Mouse (Mus musculus): ENCODE data around the gene Ppp3ca. TPM values are rescaled to one million over a fixed set of nuclear protein-coding genes. Genes with fewer than 3 reads are reported as not detected.

The Ppp3ca gene
- polyA plus RNA-seq, 1 experiment: 23.0 TPM

GRCm38 (mm10) chr3:136822431-136822830, 152.5 kb downstream of the Ppp3ca start:
- 82% methylated on average over 2 of the region's 2 CpGs for WGBS
- Histone ChIP-seq H3K4me1 (ENCODE audit: control insufficient read depth, insufficient read depth, insufficient read length) (no peaks in the 10 kb centered on the region), H3K4me3 (ENCODE audit: extremely low read depth, insufficient read depth, insufficient read length) (no peak overlapping the region), H3K27me3 (ENCODE audit: control insufficient read depth, insufficient read depth, low read length) (no peaks in the 10 kb centered on the region), H3K27ac (ENCODE audit: insufficient read depth, low read length) (no peak overlapping the region), H3K36me3 (ENCODE audit: control insufficient read depth, insufficient read depth, low read length) (0 out of 2 replicates have a peak, but pooled peaks cover 1% of the 10 kb centered on the region)
- no peak for TF ChIP-seq POLR2A (IDR thresholded peaks at IDR 0.05; ENCODE audit: low read depth, low read length)
- no peak for TF ChIP-seq CTCF (IDR thresholded peaks at IDR 0.05; ENCODE audit: extremely low read depth, insufficient read depth, insufficient read length, insufficient replicate concordance)
- no peak for DNase-seq (ENCODE audit: low read depth in 1 of 2, low spot score in 2 of 2)

- Histone ChIP-seq H3K4me1 (ENCODE audit: control insufficient read depth, insufficient read depth, insufficient read length) (no peaks in the 10 kb centered on the region), H3K27me3 (ENCODE audit: control insufficient read depth, insufficient read depth, low read length) (no peaks in the 10 kb centered on the region), H3K27ac (ENCODE audit: insufficient read depth, low read length) (no peak overlapping the region), H3K4me3 (ENCODE audit: extremely low read depth, insufficient read depth, insufficient read length) (no peak overlapping the region), H3K36me3 (ENCODE audit: control insufficient read depth, insufficient read depth, low read length) (0 out of 2 replicates have a peak, but pooled peaks cover 1% of the 10 kb centered on the region)
- WGBS: 78% methylated on average over 2 of the region's 2 CpGs
- no peak for DNase-seq (ENCODE audit: low read depth in 1 of 2, low spot score in 2 of 2)
- no peak for TF ChIP-seq POLR2A (IDR thresholded peaks at IDR 0.05; ENCODE audit: low read depth, low read length)
- no peak for TF ChIP-seq CTCF (IDR thresholded peaks at IDR 0.05; ENCODE audit: extremely low read depth, insufficient read depth, insufficient read length, insufficient replicate concordance)
Observed at GRCm38 (mm10) chr3:136828451-136828850, 158.5 kb downstream of the Ppp3ca start.

GRCm38 (mm10) chr3:136829109-136829508, 159.2 kb downstream of the Ppp3ca start:
- Histone ChIP-seq H3K27ac (ENCODE audit: insufficient read depth, low read length) (no peak overlapping the region), H3K27me3 (ENCODE audit: control insufficient read depth, insufficient read depth, low read length) (no peaks in the 10 kb centered on the region), H3K4me1 (ENCODE audit: control insufficient read depth, insufficient read depth, insufficient read length) (peaks cover 3% of the 10 kb centered on the region; the same call in 1 of the 2 replicates), H3K4me3 (ENCODE audit: extremely low read depth, insufficient read depth, insufficient read length) (no peak overlapping the region), H3K36me3 (ENCODE audit: control insufficient read depth, insufficient read depth, low read length) (0 out of 2 replicates have a peak, but pooled peaks cover 1% of the 10 kb centered on the region)
- 98% methylated on average over 5 of the region's 5 CpGs for WGBS
- no peak for DNase-seq (ENCODE audit: low read depth in 1 of 2, low spot score in 2 of 2)
- TF ChIP-seq POLR2A (IDR thresholded peaks at IDR 0.05; ENCODE audit: low read depth, low read length) (no peak), CTCF (IDR thresholded peaks at IDR 0.05; ENCODE audit: extremely low read depth, insufficient read depth, insufficient read length, insufficient replicate concordance) (no peak)

- 91% methylated on average over 12 of the region's 12 CpGs for WGBS
- Histone ChIP-seq H3K27ac (ENCODE audit: insufficient read depth, low read length) (no peak overlapping the region), H3K4me1 (ENCODE audit: control insufficient read depth, insufficient read depth, insufficient read length) (peaks cover 3% of the 10 kb centered on the region; the same call in 1 of the 2 replicates), H3K36me3 (ENCODE audit: control insufficient read depth, insufficient read depth, low read length) (0 out of 2 replicates have a peak, but pooled peaks cover 1% of the 10 kb centered on the region), H3K27me3 (ENCODE audit: control insufficient read depth, insufficient read depth, low read length) (no peaks in the 10 kb centered on the region), H3K4me3 (ENCODE audit: extremely low read depth, insufficient read depth, insufficient read length) (no peak overlapping the region)
- TF ChIP-seq POLR2A (IDR thresholded peaks at IDR 0.05; ENCODE audit: low read depth, low read length) (no peak), CTCF (IDR thresholded peaks at IDR 0.05; ENCODE audit: extremely low read depth, insufficient read depth, insufficient read length, insufficient replicate concordance) (no peak)
- DNase-seq (ENCODE audit: low read depth in 1 of 2, low spot score in 2 of 2): no peak
Observed at GRCm38 (mm10) chr3:136830687-136831220, 160.8 kb downstream of the Ppp3ca start.

- H3K4me3 ChIP-seq (ENCODE audit: extremely low read depth, insufficient read depth, insufficient read length): no peak overlapping the region
- 91% methylated on average over 11 of the region's 11 CpGs for WGBS
Observed at GRCm38 (mm10) chr3:136833003-136833745, 163.2 kb downstream of the Ppp3ca start.

GRCm38 (mm10) chr3:136833893-136834292, 164.0 kb downstream of the Ppp3ca start:
- Histone ChIP-seq H3K36me3 (ENCODE audit: control insufficient read depth, insufficient read depth, low read length) (no peaks in the 10 kb centered on the region), H3K4me3 (ENCODE audit: extremely low read depth, insufficient read depth, insufficient read length) (no peak overlapping the region), H3K27ac (ENCODE audit: insufficient read depth, low read length) (no peak overlapping the region), H3K4me1 (ENCODE audit: control insufficient read depth, insufficient read depth, insufficient read length) (peaks cover 3% of the 10 kb centered on the region; the same call in 1 of the 2 replicates), H3K27me3 (ENCODE audit: control insufficient read depth, insufficient read depth, low read length) (no peaks in the 10 kb centered on the region)
- WGBS: 65% methylated on average over 5 of the region's 5 CpGs
- DNase-seq (ENCODE audit: low read depth in 1 of 2, low spot score in 2 of 2): no peak
- TF ChIP-seq POLR2A (IDR thresholded peaks at IDR 0.05; ENCODE audit: low read depth, low read length): no peak

More at GRCm38 (mm10) chr3:136833003-136833745, 163.2 kb downstream of the Ppp3ca start:
- Histone ChIP-seq H3K27me3 (ENCODE audit: control insufficient read depth, insufficient read depth, low read length) (no peaks in the 10 kb centered on the region), H3K4me1 (ENCODE audit: control insufficient read depth, insufficient read depth, insufficient read length) (peaks cover 3% of the 10 kb centered on the region; the same call in 1 of the 2 replicates), H3K36me3 (ENCODE audit: control insufficient read depth, insufficient read depth, low read length) (no peaks in the 10 kb centered on the region), H3K27ac (ENCODE audit: insufficient read depth, low read length) (no peak overlapping the region)
- no peak for DNase-seq (ENCODE audit: low read depth in 1 of 2, low spot score in 2 of 2)
- TF ChIP-seq CTCF (IDR thresholded peaks at IDR 0.05; ENCODE audit: extremely low read depth, insufficient read depth, insufficient read length, insufficient replicate concordance) (no peak), POLR2A (IDR thresholded peaks at IDR 0.05; ENCODE audit: low read depth, low read length) (no peak)

- peaks cover 3% of the 10 kb centered on the region; the same call in 1 of the 2 replicates for H3K4me1 ChIP-seq (ENCODE audit: control insufficient read depth, insufficient read depth, insufficient read length)
- TF ChIP-seq POLR2A (IDR thresholded peaks at IDR 0.05; ENCODE audit: low read depth, low read length): no peak
- no peak for TF ChIP-seq CTCF (IDR thresholded peaks at IDR 0.05; ENCODE audit: extremely low read depth, insufficient read depth, insufficient read length, insufficient replicate concordance)
- no peak overlapping the region for H3K4me3 ChIP-seq (ENCODE audit: extremely low read depth, insufficient read depth, insufficient read length)
- 89% methylated on average over 9 of the region's 9 CpGs for WGBS
- H3K27me3 ChIP-seq (ENCODE audit: control insufficient read depth, insufficient read depth, low read length): no peaks in the 10 kb centered on the region
- H3K36me3 ChIP-seq (ENCODE audit: control insufficient read depth, insufficient read depth, low read length): no peaks in the 10 kb centered on the region
- no peak overlapping the region for H3K27ac ChIP-seq (ENCODE audit: insufficient read depth, low read length)
- DNase-seq (ENCODE audit: low read depth in 1 of 2, low spot score in 2 of 2): no peak
Observed at GRCm38 (mm10) chr3:136835851-136836250, 165.9 kb downstream of the Ppp3ca start.
